Comparison of ENCODE assay signal across 7 mouse cellular contexts in genomic region chr1:192744880-192745239, GRCm38 (mm10).
"Had no signal": no experiment of that assay in that cellular context is flagged by ENCODE, and none has a peak within 500 bp of the region (broad histone marks: within the 10 kb centered on the region; RNA-seq: fewer than 3 reads in every experiment).

No protein-coding gene starts in this region.

- H3K36me3 ChIP-seq: liver, embryonic 13.5 days; midbrain, embryonic 12.5 days; neural tube, embryonic 15.5 days had no signal

- H3K27me3 ChIP-seq: liver, embryonic 13.5 days; megakaryocyte, embryonic 14.5 days; midbrain, embryonic 12.5 days; neural tube, embryonic 15.5 days had no signal

- H3K4me2 ChIP-seq: liver, embryonic 13.5 days; midbrain, embryonic 12.5 days; neural tube, embryonic 15.5 days had no signal

- H3K4me3 ChIP-seq: liver, embryonic 13.5 days; midbrain, embryonic 12.5 days; neural tube, embryonic 15.5 days had no signal

- H3K9ac ChIP-seq: midbrain, embryonic 12.5 days; neural tube, embryonic 15.5 days had no signal

- H3K4me1 ChIP-seq: midbrain, embryonic 12.5 days had no signal

- H3K27ac ChIP-seq: kidney, postnatal 0 days; midbrain, embryonic 12.5 days; neural tube, embryonic 15.5 days had no signal

- DNase-seq: right cerebral cortex, adult 18-20 months; right cerebral cortex, postnatal 25 days had no signal

- H3K9me3 ChIP-seq: liver, embryonic 13.5 days; megakaryocyte, embryonic 14.5 days; midbrain, embryonic 12.5 days; neural tube, embryonic 15.5 days had no signal
